Mouse (Mus musculus): ENCODE results near the gene Stk32b. TPM values are rescaled to one million over a fixed set of nuclear protein-coding genes. Genes with fewer than 3 reads are reported as not detected.

Gene Stk32b
- 2.9 and 3.2 TPM in 2 replicates for polyA plus RNA-seq (2012; rRNA removed)

DNA sequence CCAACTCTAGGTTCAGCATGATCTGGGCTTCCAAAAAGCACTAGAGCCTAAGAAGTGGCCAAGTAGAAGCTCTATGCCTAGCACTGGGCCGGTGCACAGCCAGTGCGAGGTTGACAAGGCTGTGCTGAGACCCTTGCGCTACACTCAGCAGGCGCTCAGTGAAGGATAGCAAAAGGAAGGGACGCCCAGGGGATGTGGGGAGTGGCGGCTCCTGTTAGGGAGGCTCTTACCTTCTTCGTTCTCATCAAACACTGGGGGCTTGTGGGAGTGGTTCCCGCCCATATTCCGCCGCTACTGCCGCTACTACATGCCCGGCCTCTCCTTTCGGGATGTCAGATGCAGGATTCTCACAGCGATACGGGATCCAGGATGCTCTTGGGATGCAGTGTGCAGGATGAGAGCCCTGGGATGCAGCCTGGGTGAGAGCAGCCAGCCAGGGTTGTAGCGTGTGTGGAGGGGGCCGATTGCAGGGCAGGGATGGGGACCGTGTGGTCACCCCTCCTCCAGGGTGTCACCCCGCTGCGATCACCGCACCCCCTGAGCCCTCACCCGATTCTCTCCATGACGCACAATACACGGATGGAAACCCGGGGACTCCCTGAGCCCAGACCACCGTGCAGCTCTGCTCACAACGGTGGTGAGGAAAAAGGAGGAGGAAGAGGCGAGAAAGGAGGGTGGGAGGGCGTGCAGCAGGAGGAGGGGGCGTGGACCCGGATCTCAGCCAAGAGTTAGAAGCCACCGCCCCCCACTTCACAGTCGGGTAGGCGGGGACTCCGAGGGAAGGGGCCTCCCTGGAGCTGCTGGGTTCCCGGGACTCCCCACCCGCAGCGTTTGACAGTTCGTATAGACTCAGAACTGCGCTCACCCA is at the start of gene Stk32b:
Gene Stk32b, minus strand, starts transcription at position 667 of the 868 bp plus-strand sequence.
- Histone ChIP-seq H3K4me3 (ENCODE audit: control insufficient read depth, low read depth, low read length) (peak within 1 kb of the TSS; percentile 17), H3K4me1 (ENCODE audit: control insufficient read depth, insufficient read depth, low read length) (peaks cover 11% of the 10 kb centered on the region), H3K27me3 (ENCODE audit: control insufficient read depth, insufficient read depth, low read length) (peaks cover 6% of the 10 kb centered on the region), H3K36me3 (ENCODE audit: control insufficient read depth, insufficient read depth, low read length) (no peaks in the 10 kb centered on the region), H3K27ac (ENCODE audit: control insufficient read depth, insufficient read depth, low read depth, low read length) (no peak within 1 kb of the TSS)
- TF ChIP-seq CTCF (IDR thresholded peaks at IDR 0.05; ENCODE audit: control insufficient read depth, insufficient read depth, insufficient replicate concordance, low read depth, low read length) = no peak
- TF ChIP-seq POLR2A (IDR thresholded peaks at IDR 0.05; ENCODE audit: control insufficient read depth, low read depth, low read length) = no peak

DNA sequence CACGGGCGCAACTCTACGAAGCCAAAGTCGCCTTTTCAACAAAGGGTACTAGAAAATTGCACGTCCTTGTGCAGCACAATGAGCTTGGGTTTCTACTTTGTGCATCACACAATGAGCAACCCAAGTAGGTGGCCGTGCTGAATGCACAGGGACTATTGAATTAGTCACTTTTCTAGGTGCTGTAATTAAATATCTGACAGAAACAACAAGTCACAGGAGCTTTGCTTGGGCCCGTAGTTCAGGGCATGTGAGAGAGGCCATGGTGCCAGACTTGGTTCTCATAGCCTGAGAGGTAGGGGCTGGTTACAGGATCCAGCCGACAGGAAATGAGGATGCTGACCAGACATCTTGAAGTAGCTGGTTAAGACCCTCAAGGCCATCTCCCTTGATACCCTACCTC is 48.9 kb upstream of the Stk32b start:
- TF ChIP-seq CTCF (IDR thresholded peaks at IDR 0.05; ENCODE audit: control insufficient read depth, insufficient read depth, insufficient replicate concordance, low read depth, low read length) (no peak), POLR2A (IDR thresholded peaks at IDR 0.05; ENCODE audit: control insufficient read depth, low read depth, low read length) (no peak)
- H3K27me3 ChIP-seq (ENCODE audit: control insufficient read depth, insufficient read depth, low read length) = no peaks in the 10 kb centered on the region
- H3K4me3 ChIP-seq (ENCODE audit: control insufficient read depth, low read depth, low read length) = no peak overlapping the region
- H3K27ac ChIP-seq (ENCODE audit: control insufficient read depth, insufficient read depth, low read depth, low read length) = no peak overlapping the region
- no peaks in the 10 kb centered on the region for H3K36me3 ChIP-seq (ENCODE audit: control insufficient read depth, insufficient read depth, low read length)
- H3K4me1 ChIP-seq (ENCODE audit: control insufficient read depth, insufficient read depth, low read length) = no peaks in the 10 kb centered on the region

DNA sequence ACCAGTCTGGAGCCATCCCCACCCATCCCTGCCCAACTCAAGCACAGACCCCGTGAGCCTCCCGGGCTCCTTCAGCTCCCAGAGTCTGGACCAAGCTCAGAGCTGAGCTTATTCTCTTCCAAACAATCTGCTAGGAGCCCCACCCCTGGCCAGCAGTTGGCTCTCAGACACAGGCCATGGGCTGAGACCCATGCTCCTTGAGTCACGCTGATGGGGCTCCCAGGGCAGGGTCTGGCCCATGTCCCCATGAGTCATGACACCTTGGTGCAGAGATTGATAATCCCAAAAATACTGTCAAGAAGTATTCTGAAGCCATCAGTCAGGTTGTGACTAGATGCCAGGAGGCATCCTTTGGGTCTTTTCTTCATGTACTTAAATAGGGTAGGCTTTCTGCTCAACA is 45.1 kb upstream of the Stk32b start:
- Histone ChIP-seq H3K4me3 (ENCODE audit: control insufficient read depth, low read depth, low read length) (no peak overlapping the region), H3K27me3 (ENCODE audit: control insufficient read depth, insufficient read depth, low read length) (no peaks in the 10 kb centered on the region), H3K27ac (ENCODE audit: control insufficient read depth, insufficient read depth, low read depth, low read length) (no peak overlapping the region), H3K36me3 (ENCODE audit: control insufficient read depth, insufficient read depth, low read length) (no peaks in the 10 kb centered on the region), H3K4me1 (ENCODE audit: control insufficient read depth, insufficient read depth, low read length) (no peaks in the 10 kb centered on the region)
- TF ChIP-seq CTCF (IDR thresholded peaks at IDR 0.05; ENCODE audit: control insufficient read depth, insufficient read depth, insufficient replicate concordance, low read depth, low read length) (no peak), POLR2A (IDR thresholded peaks at IDR 0.05; ENCODE audit: control insufficient read depth, low read depth, low read length) (no peak)

DNA sequence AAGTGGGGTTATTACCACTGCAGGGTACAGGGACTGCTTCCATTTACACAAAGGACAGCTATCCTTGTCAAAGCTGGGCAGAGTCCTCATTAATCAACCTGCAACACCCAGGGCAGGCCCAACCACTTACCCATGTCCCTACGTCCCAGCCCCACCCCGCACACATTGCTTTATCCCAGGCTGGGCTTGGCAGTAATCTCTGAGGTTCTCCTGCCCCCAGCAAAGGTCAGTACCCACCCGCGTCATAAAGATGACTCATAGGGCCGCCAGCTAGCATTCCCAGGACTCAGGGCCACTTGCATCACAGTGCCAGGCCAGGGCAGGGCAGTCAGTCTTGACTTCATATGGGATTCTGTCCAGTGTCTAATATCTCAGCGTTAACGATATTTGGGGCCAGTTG is 36.4 kb upstream of the Stk32b start:
- H3K27ac ChIP-seq (ENCODE audit: control insufficient read depth, insufficient read depth, low read depth, low read length) = no peak overlapping the region
- TF ChIP-seq CTCF (IDR thresholded peaks at IDR 0.05; ENCODE audit: control insufficient read depth, insufficient read depth, insufficient replicate concordance, low read depth, low read length) = no peak
- no peak for TF ChIP-seq POLR2A (IDR thresholded peaks at IDR 0.05; ENCODE audit: control insufficient read depth, low read depth, low read length)
- H3K27me3 ChIP-seq (ENCODE audit: control insufficient read depth, insufficient read depth, low read length) = no peaks in the 10 kb centered on the region
- H3K4me3 ChIP-seq (ENCODE audit: control insufficient read depth, low read depth, low read length) = no peak overlapping the region
- H3K36me3 ChIP-seq (ENCODE audit: control insufficient read depth, insufficient read depth, low read length) = no peaks in the 10 kb centered on the region
- H3K4me1 ChIP-seq (ENCODE audit: control insufficient read depth, insufficient read depth, low read length) = no peaks in the 10 kb centered on the region

DNA sequence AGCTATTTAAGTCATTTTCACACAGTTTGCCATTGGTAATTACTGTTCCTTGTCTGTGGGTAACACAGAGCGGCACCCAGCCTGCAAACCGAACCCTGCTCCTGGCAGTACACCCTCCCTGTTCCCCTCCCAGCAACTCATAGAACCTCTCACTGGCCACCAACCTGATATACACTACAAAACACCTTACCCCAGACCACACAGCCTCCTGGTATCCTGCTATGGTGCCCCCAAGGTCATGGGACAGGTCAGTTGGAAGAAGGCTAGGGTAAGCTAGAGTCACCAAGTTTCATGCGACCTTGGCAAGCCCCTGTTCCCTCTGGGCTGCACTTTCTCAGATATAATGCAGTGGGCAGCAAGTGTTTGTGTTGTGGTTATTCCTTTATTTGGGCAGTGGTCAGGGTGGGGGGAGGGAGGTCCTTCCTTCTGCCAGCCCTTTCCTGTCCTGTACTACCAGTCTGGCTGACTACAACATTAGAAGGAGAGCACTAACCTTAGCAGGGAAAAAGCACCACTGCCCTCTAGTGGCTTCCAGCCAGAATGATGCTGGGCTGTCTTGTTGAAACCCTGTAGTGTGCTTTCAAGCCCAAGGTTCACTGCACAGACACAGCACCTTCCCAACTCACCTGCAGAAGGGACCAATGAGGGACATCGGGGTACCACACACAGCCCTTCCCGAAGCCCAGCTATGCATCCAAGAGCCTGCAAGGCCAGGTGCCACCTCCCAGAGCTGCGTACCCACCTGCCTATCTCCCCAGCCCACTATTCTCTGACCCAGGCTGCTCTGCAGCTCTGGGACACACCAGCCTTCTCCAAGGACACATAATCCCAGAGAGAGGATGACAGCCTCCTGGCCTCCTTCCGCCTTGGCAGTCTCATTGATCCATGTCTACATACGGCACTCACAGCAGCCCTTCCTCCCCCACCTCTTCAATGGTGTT is 35.3 kb upstream of the Stk32b start:
- H3K36me3 ChIP-seq (ENCODE audit: control insufficient read depth, insufficient read depth, low read length) = no peaks in the 10 kb centered on the region
- no peak overlapping the region for H3K27ac ChIP-seq (ENCODE audit: control insufficient read depth, insufficient read depth, low read depth, low read length)
- no peaks in the 10 kb centered on the region for H3K4me1 ChIP-seq (ENCODE audit: control insufficient read depth, insufficient read depth, low read length)
- H3K27me3 ChIP-seq (ENCODE audit: control insufficient read depth, insufficient read depth, low read length) = no peaks in the 10 kb centered on the region
- H3K4me3 ChIP-seq (ENCODE audit: control insufficient read depth, low read depth, low read length) = no peak overlapping the region
- TF ChIP-seq CTCF (IDR thresholded peaks at IDR 0.05; ENCODE audit: control insufficient read depth, insufficient read depth, insufficient replicate concordance, low read depth, low read length) (peak; percentile 44; the same call in 1 of the 2 replicates), POLR2A (IDR thresholded peaks at IDR 0.05; ENCODE audit: control insufficient read depth, low read depth, low read length) (no peak)

DNA sequence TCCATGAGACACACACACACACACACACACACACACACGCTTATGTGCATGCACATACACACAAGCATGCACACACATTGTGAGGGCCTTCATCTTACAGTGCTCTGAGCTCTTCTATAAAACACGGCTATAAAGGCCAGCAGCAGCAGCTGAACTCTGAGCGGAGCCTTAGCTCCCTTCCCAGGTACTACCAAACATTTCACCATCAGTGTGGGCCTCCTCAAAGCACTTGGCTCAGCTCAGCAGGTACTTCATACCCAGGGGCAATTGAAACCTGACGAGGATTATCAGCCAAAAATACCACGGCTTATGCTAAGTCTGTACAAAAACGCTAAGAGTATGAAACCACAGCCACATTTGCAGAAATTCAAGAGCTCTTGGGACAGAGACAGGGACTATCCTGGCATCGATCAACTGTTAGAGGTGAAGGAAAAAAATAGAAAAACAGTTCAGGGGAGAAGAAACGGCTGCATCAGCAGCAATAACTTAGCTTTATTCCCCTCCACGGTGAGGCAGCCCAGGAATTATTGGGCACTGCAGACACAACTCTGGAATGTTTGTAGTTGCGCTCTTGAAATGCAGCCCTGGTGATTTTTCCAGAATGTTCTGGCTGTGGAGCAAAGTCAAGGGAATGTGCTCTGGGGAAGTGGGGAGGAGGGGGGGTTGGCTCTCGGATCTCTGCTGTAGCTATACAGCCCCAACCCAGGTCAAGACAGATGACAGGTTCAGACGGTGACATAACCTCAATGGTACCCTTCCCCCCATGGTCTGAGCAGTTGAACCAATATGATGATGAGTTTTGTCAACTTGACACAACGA is 27.1 kb upstream of the Stk32b start:
- Histone ChIP-seq H3K27ac (ENCODE audit: control insufficient read depth, insufficient read depth, low read depth, low read length) (no peak overlapping the region), H3K36me3 (ENCODE audit: control insufficient read depth, insufficient read depth, low read length) (no peaks in the 10 kb centered on the region), H3K27me3 (ENCODE audit: control insufficient read depth, insufficient read depth, low read length) (no peaks in the 10 kb centered on the region), H3K4me1 (ENCODE audit: control insufficient read depth, insufficient read depth, low read length) (no peaks in the 10 kb centered on the region), H3K4me3 (ENCODE audit: control insufficient read depth, low read depth, low read length) (no peak overlapping the region)
- no peak for TF ChIP-seq CTCF (IDR thresholded peaks at IDR 0.05; ENCODE audit: control insufficient read depth, insufficient read depth, insufficient replicate concordance, low read depth, low read length)

Data from testis, adult 2 months (tissue).